Mouse (Mus musculus) forebrain, embryonic 16.5 days (tissue): ENCODE results near the gene Gid4. TPM values are rescaled to one million over a fixed set of nuclear protein-coding genes. Genes with fewer than 3 reads are reported as not detected.
A peak's percentile ranks its signal among the peaks of the same experiment; 100 is the strongest.

Experiments
- ATAC-seq: fragments of 200-750 bp; cut with Nextera tagmentation; 2 replicates; pipeline ENCODE4 v1.8.0; 2017; ENCODE audit warnings: mild to moderate bottlenecking, moderate library complexity
- H3K27ac ChIP-seq: fragments of 300-500 bp; sonication (generic); 2 replicates; pipeline ENCODE4 v1.5.1; 2014; ENCODE audit warnings: low read length, control low read depth
- H3K27me3 ChIP-seq: fragments of 300-500 bp; sonication (generic); replicated peaks from 2 replicates; pipeline ENCODE4 v1.6.1; 2014; ENCODE audit warnings: low read length; ENCODE audit not compliant: control insufficient read depth, insufficient read depth
- H3K36me3 ChIP-seq: fragments of 300-500 bp; sonication (generic); 2 replicates; pipeline ENCODE4 v1.6.1; 2014; ENCODE audit not compliant: control insufficient read depth, insufficient read depth
- H3K4me1 ChIP-seq: fragments of 300-500 bp; sonication (generic); replicated peaks from 2 replicates; pipeline ENCODE4 v1.6.1; 2014; ENCODE audit warnings: low read length; ENCODE audit not compliant: control insufficient read depth, insufficient read depth
- H3K4me2 ChIP-seq: fragments of 300-500 bp; sonication (generic); 2 replicates; pipeline ENCODE4 v1.6.1; 2014; ENCODE audit warnings: mild to moderate bottlenecking, low read length, control low read depth
- H3K4me3 ChIP-seq: fragments of 300-500 bp; sonication (generic); replicated peaks from 2 replicates; pipeline ENCODE4 v1.5.1; 2014; ENCODE audit warnings: mild to moderate bottlenecking, low read length, control low read depth
- H3K9ac ChIP-seq: fragments of 300-500 bp; sonication (generic); replicated peaks from 2 replicates; pipeline ENCODE4 v1.6.1; 2014; ENCODE audit warnings: low read depth, low read length, control low read depth
- H3K9me3 ChIP-seq: fragments of 300-500 bp; sonication (generic); 2 replicates; pipeline ENCODE4 v1.6.1; 2016; ENCODE audit warnings: low read length; ENCODE audit not compliant: control insufficient read depth
- WGBS: fragments of 180-500 bp; shearing (Covaris S2); extraction: QIAGEN DNeasy Blood & Tissue Kit; methylation state at CpG from one replicate; pipeline ENCODE4 v1.1.7; 2014; 5-methylcytosine and 5-hydroxymethylcytosine counted together
- polyA plus RNA-seq: library from polyadenylated mRNA; unstranded; fragments of >200 nt; fragmentation: Nextera tagmentation; extraction: Ambion mirVana; gene quantifications from 2 replicates; pipeline ENCODE4 v1.2.1, GENCODE M21; 2015

The Gid4 gene
- polyA plus RNA-seq, 1 experiment from 2014 or later, result 28.7 TPM

GRCm38 (mm10) chr11:60387944-60388343 lies 29.0 kb upstream of the Gid4 start:
- Histone ChIP-seq H3K36me3 (no peaks in the 10 kb centered on the region), H3K4me2 (no peak overlapping the region), H3K27me3 (no peaks in the 10 kb centered on the region), H3K4me1 (peaks cover 17% of the 10 kb centered on the region), H3K9me3 (no peaks in the 10 kb centered on the region), H3K4me3 (no peak overlapping the region), H3K27ac (no peak overlapping the region), H3K9ac (no peak overlapping the region)
- WGBS, result 84% methylated on average over 2 of the region's 2 CpGs
- ATAC-seq, result no peak

GRCm38 (mm10) chr11:60391346-60391745 lies 25.6 kb upstream of the Gid4 start:
- no peak for ATAC-seq
- 86% methylated on average over 6 of the region's 6 CpGs for WGBS
- Histone ChIP-seq H3K36me3 (no peaks in the 10 kb centered on the region), H3K9me3 (no peaks in the 10 kb centered on the region), H3K4me1 (no peaks in the 10 kb centered on the region), H3K27ac (no peak overlapping the region), H3K9ac (no peak overlapping the region), H3K4me3 (no peak overlapping the region), H3K27me3 (no peaks in the 10 kb centered on the region), H3K4me2 (no peak overlapping the region)

GRCm38 (mm10) chr11:60396546-60396945 lies 20.4 kb upstream of the Gid4 start:
- no peak overlapping the region for H3K4me3 ChIP-seq
- H3K4me1 ChIP-seq, result peaks cover 6% of the 10 kb centered on the region; the same call in 1 of the 2 replicates
- H3K4me2 ChIP-seq, result no peak overlapping the region
- ATAC-seq, result peak; percentile 78
- WGBS, result 49% methylated on average over 6 of the region's 6 CpGs
- H3K27me3 ChIP-seq, result no peaks in the 10 kb centered on the region
- H3K36me3 ChIP-seq, result peaks cover 4% of the 10 kb centered on the region; the same call in 1 of the 2 replicates
- H3K9me3 ChIP-seq, result no peaks in the 10 kb centered on the region
- no peak overlapping the region for H3K9ac ChIP-seq
- H3K27ac ChIP-seq, result no peak overlapping the region

- H3K4me2 ChIP-seq, result no peak overlapping the region
- H3K27me3 ChIP-seq, result no peaks in the 10 kb centered on the region
- H3K4me1 ChIP-seq, result peaks cover 6% of the 10 kb centered on the region; the same call in 1 of the 2 replicates
- no peak for ATAC-seq
- H3K27ac ChIP-seq, result no peak overlapping the region
- no peak overlapping the region for H3K9ac ChIP-seq
- no peak overlapping the region for H3K4me3 ChIP-seq
- WGBS, result 86% methylated on average over 2 of the region's 2 CpGs
- H3K9me3 ChIP-seq, result no peaks in the 10 kb centered on the region
- H3K36me3 ChIP-seq, result peaks cover 4% of the 10 kb centered on the region; the same call in 1 of the 2 replicates
These were observed 19.8 kb upstream of the Gid4 start for GRCm38 (mm10) chr11:60397172-60397571.

- Histone ChIP-seq H3K4me2 (no peak overlapping the region), H3K9me3 (no peaks in the 10 kb centered on the region), H3K27ac (no peak overlapping the region), H3K27me3 (no peaks in the 10 kb centered on the region), H3K36me3 (peaks cover 27% of the 10 kb centered on the region), H3K9ac (no peak overlapping the region), H3K4me1 (no peaks in the 10 kb centered on the region), H3K4me3 (no peak overlapping the region)
- ATAC-seq, result no peak
- 96% methylated on average over 1 of the region's 1 CpGs for WGBS
These were observed 10.3 kb upstream of the Gid4 start for GRCm38 (mm10) chr11:60406606-60407005.

- 7% methylated on average over 3 of the region's 3 CpGs for WGBS
- peaks cover 7% of the 10 kb centered on the region for H3K36me3 ChIP-seq
These were observed 4.8 kb upstream of the Gid4 start for GRCm38 (mm10) chr11:60412173-60412572.

GRCm38 (mm10) chr11:60412921-60413320 lies 4.0 kb upstream of the Gid4 start:
- no peak for ATAC-seq
- Histone ChIP-seq H3K27ac (no peak overlapping the region), H3K9ac (no peak overlapping the region), H3K27me3 (no peaks in the 10 kb centered on the region), H3K4me2 (no peak overlapping the region), H3K36me3 (peaks cover 5% of the 10 kb centered on the region), H3K4me1 (peaks cover 15% of the 10 kb centered on the region), H3K9me3 (no peaks in the 10 kb centered on the region), H3K4me3 (no peak overlapping the region)
- 89% methylated on average over 2 of the region's 2 CpGs for WGBS

More at GRCm38 (mm10) chr11:60412173-60412572, 4.8 kb upstream of the Gid4 start:
- Histone ChIP-seq H3K27me3 (no peaks in the 10 kb centered on the region), H3K4me2 (no peak overlapping the region), H3K4me3 (no peak overlapping the region), H3K9me3 (no peaks in the 10 kb centered on the region), H3K27ac (no peak overlapping the region), H3K4me1 (peaks cover 14% of the 10 kb centered on the region), H3K9ac (no peak overlapping the region)
- ATAC-seq, result no peak

GRCm38 (mm10) chr11:60416590-60416962 lies 369 bp upstream of the Gid4 start:
- under 1% methylated on average over 21 of the region's 21 CpGs for WGBS
- H3K9me3 ChIP-seq, result no peaks in the 10 kb centered on the region
- peaks cover 27% of the 10 kb centered on the region for H3K4me1 ChIP-seq
- H3K4me2 ChIP-seq, result peak overlapping the region; percentile 93
- peak overlapping the region; percentile 41; the same call in 1 of the 2 replicates for H3K27ac ChIP-seq
- no peak for ATAC-seq
- peak overlapping the region; percentile 93 for H3K4me3 ChIP-seq
- peak overlapping the region; percentile 62 for H3K9ac ChIP-seq
- H3K27me3 ChIP-seq, result no peaks in the 10 kb centered on the region
- H3K36me3 ChIP-seq, result no peaks in the 10 kb centered on the region

GRCm38 (mm10) chr11:60417717-60418472 lies 950 bp downstream of the Gid4 start, which contains the start of gene Atpaf2:
TSS of gene Atpaf2 (minus strand) at chr11:60418457.
- peak within 1 kb of the TSS; percentile 91 for H3K9ac ChIP-seq
- no peaks in the 10 kb centered on the region for H3K27me3 ChIP-seq
- peak within 1 kb of the TSS; percentile 93 for H3K4me3 ChIP-seq
- peaks cover 27% of the 10 kb centered on the region for H3K4me1 ChIP-seq
- ATAC-seq, result no peak; the same call in 1 of the 2 replicates
- H3K9me3 ChIP-seq, result no peaks in the 10 kb centered on the region
- peak within 1 kb of the TSS; percentile 90 for H3K4me2 ChIP-seq
- peak within 1 kb of the TSS; percentile 84 for H3K27ac ChIP-seq
- H3K36me3 ChIP-seq, result no peaks in the 10 kb centered on the region
- WGBS, result 0% methylated on average over 39 of the region's 39 CpGs
